Mouse (Mus musculus): ENCODE results near the gene Adamtsl4.

DNA sequence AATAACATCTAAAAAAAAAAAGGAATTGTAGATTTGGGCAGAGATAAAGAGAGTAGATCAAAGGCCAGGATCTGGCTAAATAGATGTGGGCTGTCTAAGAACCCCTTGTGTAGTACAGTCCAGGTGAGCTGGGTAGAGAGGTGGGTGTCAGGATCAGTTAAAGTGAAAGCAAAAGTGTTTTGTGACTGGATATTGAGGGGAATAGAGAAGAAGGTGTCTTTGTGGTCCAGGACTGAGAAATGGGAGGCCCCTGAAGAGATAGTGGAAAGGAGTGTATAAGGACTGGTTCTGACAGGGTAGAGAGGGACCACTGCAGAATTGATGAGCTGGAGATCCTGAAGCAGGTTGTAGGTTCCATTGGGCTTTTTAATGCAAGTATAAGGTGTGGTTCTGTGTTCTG is 22.2 kb upstream of the Adamtsl4 start:
- TF ChIP-seq CTCF (IDR thresholded peaks at IDR 0.05; ENCODE audit: insufficient read depth, low read length) (no peak), POLR2A (IDR thresholded peaks at IDR 0.05; ENCODE audit: borderline replicate concordance, extremely low read depth, low read depth, low read length) (no peak)
